Mouse (Mus musculus) testis, postnatal 10 days (tissue): ENCODE data around the gene Syt1.
A peak's percentile ranks its signal among the peaks of the same experiment; 100 is the strongest.

Source experiments
- DNase-seq: peaks from one replicate; pipeline ENCODE4 v3.0.0; 2021; ENCODE audit warnings: low spot score

Syt1 gene

GRCm38 (mm10) chr10:108884520-108884919, 126.3 kb downstream of the Syt1 start:
- no peak for DNase-seq

- DNase-seq, result no peak
These were observed 130.4 kb downstream of the Syt1 start for GRCm38 (mm10) chr10:108880372-108880771.

- no peak for DNase-seq
These were observed 135.1 kb downstream of the Syt1 start for GRCm38 (mm10) chr10:108875730-108876129.

GRCm38 (mm10) chr10:108874687-108875086, 136.1 kb downstream of the Syt1 start:
- DNase-seq, result no peak

- DNase-seq, result no peak
These were observed 138.4 kb downstream of the Syt1 start for GRCm38 (mm10) chr10:108872359-108872758.

- DNase-seq, result no peak
These were observed 140.2 kb downstream of the Syt1 start for GRCm38 (mm10) chr10:108870586-108870985.

- DNase-seq, result no peak
These were observed 142.6 kb downstream of the Syt1 start for GRCm38 (mm10) chr10:108868136-108868535.

GRCm38 (mm10) chr10:108867202-108867601, 143.6 kb downstream of the Syt1 start:
- peak; percentile 45 for DNase-seq

GRCm38 (mm10) chr10:108865586-108865985, 145.2 kb downstream of the Syt1 start:
- no peak for DNase-seq

- DNase-seq, result no peak
These were observed 154.8 kb downstream of the Syt1 start for GRCm38 (mm10) chr10:108855986-108856385.

- DNase-seq, result no peak
These were observed 158.0 kb downstream of the Syt1 start for GRCm38 (mm10) chr10:108852757-108853156.

GRCm38 (mm10) chr10:108837434-108837833, 173.3 kb downstream of the Syt1 start:
- DNase-seq, result no peak

- DNase-seq, result no peak
These were observed 178.5 kb downstream of the Syt1 start for GRCm38 (mm10) chr10:108832248-108832647.

GRCm38 (mm10) chr10:108831801-108832200, 179.0 kb downstream of the Syt1 start:
- no peak for DNase-seq

- DNase-seq, result no peak
These were observed 188.5 kb downstream of the Syt1 start for GRCm38 (mm10) chr10:108822273-108822672.

- no peak for DNase-seq
These were observed 195.4 kb downstream of the Syt1 start for GRCm38 (mm10) chr10:108815339-108815738.

- no peak for DNase-seq
These were observed 206.4 kb downstream of the Syt1 start for GRCm38 (mm10) chr10:108804380-108804779.

GRCm38 (mm10) chr10:108800776-108801175, 210.0 kb downstream of the Syt1 start:
- DNase-seq, result no peak

- DNase-seq, result no peak
These were observed 212.0 kb downstream of the Syt1 start for GRCm38 (mm10) chr10:108798826-108799225.

- DNase-seq, result no peak
These were observed 228.0 kb downstream of the Syt1 start for GRCm38 (mm10) chr10:108782817-108783216.

GRCm38 (mm10) chr10:108780614-108781013, 230.2 kb downstream of the Syt1 start:
- DNase-seq, result no peak

- no peak for DNase-seq
These were observed 234.0 kb downstream of the Syt1 start for GRCm38 (mm10) chr10:108776735-108777134.

GRCm38 (mm10) chr10:108771081-108771480, 239.7 kb downstream of the Syt1 start:
- DNase-seq, result no peak

GRCm38 (mm10) chr10:108765564-108765963, 245.2 kb downstream of the Syt1 start:
- DNase-seq, result no peak

GRCm38 (mm10) chr10:108763722-108764121, 247.1 kb downstream of the Syt1 start:
- no peak for DNase-seq
